Mouse (Mus musculus) CH12.LX (cell line): ENCODE data around the gene Nxpe3. TPM values are rescaled to one million over a fixed set of nuclear protein-coding genes. Genes with fewer than 3 reads are reported as not detected.
A peak's percentile ranks its signal among the peaks of the same experiment; 100 is the strongest.

ENCODE experiments used
- DNase-seq: peaks from one replicate; pipeline ENCODE4 v3.0.0-alpha.2; 2013; ENCODE audit errors: extremely low read depth
- H3K27ac ChIP-seq: 2 replicates; pipeline ENCODE4 v1.5.1; 2012; ENCODE audit warnings: low read depth, mild to moderate bottlenecking, control low read depth, moderate library complexity; ENCODE audit not compliant: insufficient read depth
- H3K27me3 ChIP-seq: replicated peaks from 2 replicates; pipeline ENCODE3; 2012; ENCODE audit warnings: inconsistent platforms
- H3K36me3 ChIP-seq, 2 experiments: replicated peaks in 1 of 2; 2 replicates each; pipeline versions ENCODE3 to v1.6.1; 2012; ENCODE audit warnings: inconsistent platforms in 1 of 2, low read length in 1 of 2, mild to moderate bottlenecking in 1 of 2, mixed read lengths in 1 of 2, moderate library complexity in 1 of 2; ENCODE audit not compliant: control insufficient read depth in 1 of 2, insufficient read depth in 1 of 2
- H3K4me1 ChIP-seq, 2 experiments: 2 replicates each; pipeline ENCODE4 v1.6.1; 2012; ENCODE audit warnings: inconsistent platforms in 1 of 2, moderate library complexity in 1 of 2; ENCODE audit not compliant: insufficient read depth in 2 of 2, control insufficient read depth in 1 of 2
- H3K4me2 ChIP-seq: 2 replicates; pipeline ENCODE4 v1.6.1; 2012; ENCODE audit warnings: low read depth, mild to moderate bottlenecking, control low read depth; ENCODE audit not compliant: poor library complexity, insufficient read depth, severe bottlenecking
- H3K4me3 ChIP-seq, 3 experiments: fragments of 150-350 bp in 1 of 3; sonication (generic) in 1 of 3; replicated peaks in 1 of 3; 2 replicates each; pipeline versions ENCODE3 to v1.5.1; 2011 to 2012; ENCODE audit warnings: low read depth in 2 of 3, low read length in 2 of 3, mild to moderate bottlenecking in 2 of 3, moderate library complexity in 2 of 3, control low read depth in 1 of 3, improper control_type of control experiment in 1 of 3, inconsistent platforms in 1 of 3, mixed read lengths in 1 of 3; ENCODE audit not compliant: poor library complexity in 1 of 3
- H3K79me2 ChIP-seq: replicated peaks from 2 replicates; pipeline ENCODE4 v1.6.1; 2012; ENCODE audit warnings: mild to moderate bottlenecking, moderate library complexity; ENCODE audit not compliant: control insufficient read depth, poor library complexity, insufficient read depth, severe bottlenecking; ENCODE audit errors: extremely low read depth
- H3K9ac ChIP-seq: 2 replicates; pipeline ENCODE4 v1.6.1; 2012; ENCODE audit warnings: low read depth, mild to moderate bottlenecking, control low read depth, moderate library complexity; ENCODE audit not compliant: insufficient read depth
- H3K9me3 ChIP-seq: replicated peaks from 2 replicates; pipeline ENCODE3; 2012; ENCODE audit warnings: low read length, inconsistent platforms, mixed read lengths
- CHD1 ChIP-seq: IDR thresholded peaks from 2 replicates; pipeline ENCODE4 v1.6.1; 2012; ENCODE audit warnings: low read depth, low read length, improper control_type of control experiment, inconsistent platforms
- CTCF ChIP-seq, 2 experiments: IDR thresholded peaks in 1 of 2; conservative IDR thresholded peaks in 1 of 2; 2 replicates each; pipeline ENCODE4 v1.5.1; 2011 to 2012; ENCODE audit warnings: low read depth in 2 of 2, low read length in 2 of 2, improper control_type of control experiment in 1 of 2, inconsistent platforms in 1 of 2, mild to moderate bottlenecking in 1 of 2, moderate library complexity in 1 of 2
- E2F4 ChIP-seq: IDR thresholded peaks from 2 replicates; pipeline ENCODE4 v1.6.1; 2011; ENCODE audit warnings: low read depth, low read length, improper control_type of control experiment; ENCODE audit not compliant: insufficient replicate concordance
- EP300 ChIP-seq: IDR thresholded peaks from 2 replicates; pipeline ENCODE4 v1.6.1; 2011; ENCODE audit warnings: low read length, improper control_type of control experiment
- GABPA ChIP-seq: IDR thresholded peaks from 2 replicates; pipeline ENCODE4 v1.6.1; 2012; ENCODE audit warnings: low read depth, low read length, improper control_type of control experiment, inconsistent platforms; ENCODE audit not compliant: insufficient replicate concordance
- HCFC1 ChIP-seq: IDR thresholded peaks from 2 replicates; pipeline ENCODE4 v1.6.1; 2012; ENCODE audit warnings: low read depth, mild to moderate bottlenecking, inconsistent platforms, low read length, improper control_type of control experiment
- IRF4 ChIP-seq: IDR thresholded peaks from 2 replicates; pipeline ENCODE4 v1.6.1; 2014; ENCODE audit warnings: low read depth, mild to moderate bottlenecking, inconsistent platforms, low read length, improper control_type of control experiment
- JUN ChIP-seq: IDR thresholded peaks from 2 replicates; pipeline ENCODE4 v1.6.1; 2011; ENCODE audit warnings: low read depth, mild to moderate bottlenecking, low read length, improper control_type of control experiment, moderate library complexity; ENCODE audit not compliant: insufficient read depth
- JUND ChIP-seq: conservative IDR thresholded peaks from 2 replicates; pipeline ENCODE4 v1.6.1; 2011; ENCODE audit warnings: low read depth, low read length, improper control_type of control experiment
- KAT2A ChIP-seq: IDR thresholded peaks from 2 replicates; pipeline ENCODE4 v1.6.1; 2012; ENCODE audit warnings: low read length, improper control_type of control experiment, inconsistent platforms; ENCODE audit not compliant: insufficient replicate concordance
- MAFK ChIP-seq: IDR thresholded peaks from 2 replicates; pipeline ENCODE4 v1.6.1; 2011; ENCODE audit warnings: low read length, improper control_type of control experiment; ENCODE audit not compliant: insufficient replicate concordance
- MAZ ChIP-seq: IDR thresholded peaks from 2 replicates; pipeline ENCODE4 v1.6.1; 2012; ENCODE audit warnings: low read depth, mild to moderate bottlenecking, inconsistent platforms, low read length, improper control_type of control experiment, moderate library complexity
- MEF2A ChIP-seq: IDR thresholded peaks from 2 replicates; pipeline ENCODE4 v1.6.1; 2014; ENCODE audit warnings: low read depth, mild to moderate bottlenecking, inconsistent platforms, low read length, improper control_type of control experiment, borderline replicate concordance
- MXI1 ChIP-seq: IDR thresholded peaks from 2 replicates; pipeline ENCODE4 v1.6.1; 2011; ENCODE audit warnings: mild to moderate bottlenecking, low read depth, low read length, improper control_type of control experiment
- MYC ChIP-seq: IDR thresholded peaks from 2 replicates; pipeline ENCODE4 v1.6.1; 2011; ENCODE audit warnings: low read depth, mild to moderate bottlenecking, improper control_type of control experiment, low read length
- NELFE ChIP-seq: IDR thresholded peaks from 2 replicates; pipeline ENCODE4 v1.6.1; 2011; ENCODE audit warnings: low read depth, low read length, improper control_type of control experiment
- NRF1 ChIP-seq: IDR thresholded peaks from 2 replicates; pipeline ENCODE4 v1.6.1; 2014; ENCODE audit warnings: low read depth, mild to moderate bottlenecking, inconsistent platforms, low read length, improper control_type of control experiment, moderate library complexity
- PAX5 ChIP-seq: IDR thresholded peaks from 2 replicates; pipeline ENCODE4 v1.6.1; 2012; ENCODE audit warnings: low read length, inconsistent platforms, mixed read lengths
- POLR2AphosphoS2 ChIP-seq: IDR thresholded peaks from 2 replicates; pipeline ENCODE4 v1.6.1; 2011; ENCODE audit warnings: low read depth, low read length, improper control_type of control experiment
- RCOR1 ChIP-seq: conservative IDR thresholded peaks from 2 replicates; pipeline ENCODE4 v1.6.1; 2012; ENCODE audit warnings: low read depth, mild to moderate bottlenecking, inconsistent platforms, low read length, improper control_type of control experiment
- SIN3A ChIP-seq: IDR thresholded peaks from 2 replicates; pipeline ENCODE4 v1.6.1; 2012; ENCODE audit warnings: low read length, improper control_type of control experiment, inconsistent platforms
- SMC3 ChIP-seq: IDR thresholded peaks from 2 replicates; pipeline ENCODE4 v1.6.1; 2011; ENCODE audit warnings: low read depth, low read length, improper control_type of control experiment
- TBP ChIP-seq: conservative IDR thresholded peaks from 2 replicates; pipeline ENCODE4 v1.6.1; 2011; ENCODE audit warnings: low read depth, low read length, improper control_type of control experiment
- TCF12 ChIP-seq: IDR thresholded peaks from 2 replicates; pipeline ENCODE4 v1.6.1; 2014; ENCODE audit warnings: low read depth, mild to moderate bottlenecking, inconsistent platforms, low read length, improper control_type of control experiment
- UBTF ChIP-seq: IDR thresholded peaks from 2 replicates; pipeline ENCODE4 v1.6.1; 2012; ENCODE audit warnings: low read depth, mild to moderate bottlenecking, inconsistent platforms, low read length, improper control_type of control experiment, moderate library complexity
- ZC3H11A ChIP-seq: IDR thresholded peaks from 2 replicates; pipeline ENCODE4 v1.6.1; 2012; ENCODE audit warnings: low read depth, mild to moderate bottlenecking, inconsistent platforms, low read length, improper control_type of control experiment
- ZMIZ1 ChIP-seq: IDR thresholded peaks from 2 replicates; pipeline ENCODE4 v1.6.1; 2012; ENCODE audit warnings: low read depth, mild to moderate bottlenecking, inconsistent platforms, low read length, improper control_type of control experiment
- ZNF384 ChIP-seq: IDR thresholded peaks from 2 replicates; pipeline ENCODE4 v1.6.1; 2012; ENCODE audit warnings: low read depth, low read length, improper control_type of control experiment, inconsistent platforms
- dilution Hi-C: fragments of 300-500 bp; cut with MboI; formaldehyde crosslinking; loops from 2 replicates; pipeline ENCODE4 v1.14.3; 2020; ENCODE audit warnings: low sequenced_read_pairs; ENCODE audit not compliant: extremely low pct_unique_long_range_greater_than_20kb, extremely low pct_ligation_motif_present
- in situ Hi-C: fragments of 300-500 bp; cut with MboI; formaldehyde crosslinking; loops from 3 replicates; pipeline ENCODE4 v1.14.3; 2019; ENCODE audit warnings: low sequenced_read_pairs, low pct_ligation_motif_present, low pct_unique_long_range_greater_than_20kb, mixed read lengths
- polyA plus RNA-seq: library from polyadenylated mRNA; unstranded; fragments of >175 nt; gene quantifications from 2 replicates; pipeline ENCODE4 v1.2.1, GENCODE M21; 2012; ENCODE audit warnings: low read depth; ENCODE audit not compliant: insufficient read length
- total RNA-seq, 2 experiments: library from RNA; depleted of rRNA; stranded (reverse); fragments of 300-350 nt in 1 of 2; fragments of >200 nt in 1 of 2; gene quantifications; 2 replicates each; pipeline ENCODE4 v1.2.3; 2012 to 2014

Nxpe3 gene
- total and polyA plus RNA-seq, 3 experiments = 5.4 to 12.3 (median 10.6) TPM

GRCm38 (mm10) chr16:55822741-55823397 is 72.2 kb downstream of the Nxpe3 start:
- no peak for DNase-seq
- Histone ChIP-seq H3K27ac (peak overlapping the region; percentile 61), H3K27me3 (no peaks in the 10 kb centered on the region), H3K36me3 (peaks cover 8 to 43% of the 10 kb centered on the region in 2 experiments), H3K4me2 (peak overlapping the region; percentile 99), H3K9ac (peak overlapping the region; percentile 74), H3K4me3 (peak overlapping the region; percentile 18 to 92 (median 60)), H3K9me3 (no peaks in the 10 kb centered on the region), H3K4me1 (peaks cover 4 to 54% of the 10 kb centered on the region in 2 experiments), H3K79me2 (peaks cover 76% of the 10 kb centered on the region)
- TF ChIP-seq SMC3 = no peak; the same call in 1 of the 2 replicates
- TF ChIP-seq POLR2AphosphoS2 = no peak
- peak; percentile 89 for TF ChIP-seq CHD1
- TF ChIP-seq MAZ = peak; percentile 56
- 0 out of 2 replicates have a peak, but pooled peaks have one; percentile 20 for TF ChIP-seq KAT2A
- 0 out of 2 replicates have a peak, but pooled peaks have one; percentile 8 for TF ChIP-seq NELFE
- peak; percentile 2 for TF ChIP-seq MYC
- TF ChIP-seq MAFK = peak; percentile 22; the same call in 1 of the 2 replicates
- dilution Hi-C loops (no loop called here), in situ Hi-C loops (no loop called here)

GRCm38 (mm10) chr16:55821997-55822740 is 72.9 kb downstream of the Nxpe3 start:
- dilution Hi-C loops = no loop called here
- in situ Hi-C loops = no loop called here
- TF ChIP-seq SMC3 (peak; percentile 23; the same call in 1 of the 2 replicates), UBTF (peak; percentile 97), SIN3A (no peak; the same call in 1 of the 2 replicates), TBP (peak; percentile 97), MAFK (no peak), IRF4 (peak; percentile 46), RCOR1 (peak; percentile 79), MXI1 (peak; percentile 74; the same call in 1 of the 2 replicates), EP300 (peak; percentile 35; the same call in 1 of the 2 replicates), CHD1 (no peak), NELFE (peak; percentile 99), MAZ (peak; percentile 72), PAX5 (no peak), MEF2A (peak; percentile 74; the same call in 1 of the 2 replicates), ZC3H11A (no peak), E2F4 (no peak; the same call in 1 of the 2 replicates), CTCF (conservative IDR thresholded peaks at IDR 0.05 in 1 of 2, IDR thresholded peaks at IDR 0.05 in 1 of 2; ENCODE audit: low read depth in 2 of 2, low read length in 2 of 2) (peak in 1 of 2 experiments; percentile 18; a peak in 2 of 4 replicates), JUN (no peak), ZNF384 (peak; percentile 49), TCF12 (peak; percentile 95), HCFC1 (no peak), GABPA (no peak), ZMIZ1 (peak; percentile 99), JUND (no peak), NRF1 (peak; percentile 46), POLR2AphosphoS2 (peak; percentile 96)

More at GRCm38 (mm10) chr16:55821997-55822740, 72.9 kb downstream of the Nxpe3 start:
- Histone ChIP-seq H3K4me1 (peaks cover 7 to 52% of the 10 kb centered on the region in 2 experiments), H3K27ac (peak overlapping the region; percentile 88), H3K36me3 (peaks cover 14 to 43% of the 10 kb centered on the region in 2 experiments), H3K9ac (peak overlapping the region; percentile 76), H3K9me3 (no peaks in the 10 kb centered on the region), H3K79me2 (peaks cover 75% of the 10 kb centered on the region), H3K27me3 (no peaks in the 10 kb centered on the region), H3K4me2 (peak overlapping the region; percentile 99), H3K4me3 (peak overlapping the region; percentile 92 to 99 (median 95))
- DNase-seq = peak; percentile 96
